Mouse (Mus musculus) myocyte (in vitro differentiated cells): ENCODE data around the gene Etfdh. TPM values are rescaled to one million over a fixed set of nuclear protein-coding genes. Genes with fewer than 3 reads are reported as not detected.

Experiments used
- H3K27me3 ChIP-seq: one replicate; pipeline ENCODE4 v1.6.1; 2011; ENCODE audit not compliant: control insufficient read depth, insufficient read depth, insufficient read length
- H3K36me3 ChIP-seq: one replicate; pipeline ENCODE4 v1.6.1; 2011; ENCODE audit not compliant: control insufficient read depth, insufficient read depth
- H3K4me2 ChIP-seq: one replicate; pipeline ENCODE4 v1.6.1; 2011; ENCODE audit warnings: low read depth, control low read depth
- H3K4me3 ChIP-seq: one replicate; pipeline ENCODE4 v1.5.1; 2011; ENCODE audit warnings: mild to moderate bottlenecking, control low read depth, moderate library complexity
- H3K79me2 ChIP-seq: one replicate; pipeline ENCODE4 v1.6.1; 2011; ENCODE audit not compliant: control insufficient read depth, insufficient read depth
- H3ac ChIP-seq: one replicate; pipeline ENCODE4 v1.6.1; 2011; ENCODE audit not compliant: control insufficient read depth, insufficient read length
- CEBPB ChIP-seq: IDR thresholded peaks from 2 replicates; pipeline ENCODE4 v1.6.1; 2011; ENCODE audit warnings: mild to moderate bottlenecking, moderate library complexity; ENCODE audit not compliant: poor library complexity, insufficient read depth, severe bottlenecking
- E2F4 ChIP-seq: IDR thresholded peaks from one replicate; pipeline ENCODE4 v1.6.1; 2011; ENCODE audit warnings: mild to moderate bottlenecking, control low read depth, moderate library complexity; ENCODE audit not compliant: insufficient read depth
- MAX ChIP-seq: IDR thresholded peaks from one replicate; pipeline ENCODE4 v1.6.1; 2011; ENCODE audit warnings: low read depth, mild to moderate bottlenecking, control low read depth
- MYOD1 ChIP-seq, 3 experiments: IDR thresholded peaks; one replicate each; pipeline ENCODE4 v1.6.1; 2011; ENCODE audit warnings: control low read depth in 2 of 3, low read depth in 2 of 3, mild to moderate bottlenecking in 2 of 3, moderate library complexity in 1 of 3; ENCODE audit not compliant: insufficient read length in 2 of 3, control insufficient read depth in 1 of 3
- MYOG ChIP-seq, 3 experiments: IDR thresholded peaks; one replicate each; pipeline ENCODE4 v1.6.1; 2011; ENCODE audit warnings: control low read depth in 2 of 3, low read depth in 2 of 3, mild to moderate bottlenecking in 2 of 3; ENCODE audit not compliant: insufficient read length in 2 of 3, control insufficient read depth in 1 of 3, insufficient read depth in 1 of 3
- POLR2A ChIP-seq: IDR thresholded peaks from one replicate; pipeline ENCODE4 v1.6.1; 2011; ENCODE audit warnings: low read depth, mild to moderate bottlenecking, control low read depth, moderate library complexity; ENCODE audit not compliant: insufficient read length
- POLR2AphosphoS2 ChIP-seq: IDR thresholded peaks from one replicate; pipeline ENCODE4 v1.6.1; 2011; ENCODE audit warnings: low read depth, control low read depth; ENCODE audit not compliant: insufficient read length
- REST ChIP-seq: IDR thresholded peaks from one replicate; pipeline ENCODE4 v1.6.1; 2011; ENCODE audit warnings: mild to moderate bottlenecking, control low read depth, moderate library complexity; ENCODE audit not compliant: insufficient read depth, insufficient read length
- SRF ChIP-seq: IDR thresholded peaks from one replicate; pipeline ENCODE4 v1.6.1; 2011; ENCODE audit warnings: low read depth; ENCODE audit not compliant: control insufficient read depth, insufficient read length
- TCF12 ChIP-seq: IDR thresholded peaks from one replicate; pipeline ENCODE4 v1.6.1; 2011; ENCODE audit warnings: mild to moderate bottlenecking, control low read depth; ENCODE audit not compliant: poor library complexity, insufficient read depth, severe bottlenecking
- TCF3 ChIP-seq: IDR thresholded peaks from one replicate; pipeline ENCODE4 v1.6.1; 2011; ENCODE audit warnings: low read depth, control low read depth; ENCODE audit not compliant: insufficient read length
- USF1 ChIP-seq: IDR thresholded peaks from one replicate; pipeline ENCODE4 v1.6.1; 2011; ENCODE audit warnings: low read depth, mild to moderate bottlenecking, control low read depth, moderate library complexity
- polyA plus RNA-seq: library from polyadenylated mRNA; unstranded; fragments of >200 nt; fragmentation: generic; extraction: Trizol; gene quantifications from one replicate; pipeline ENCODE4 v1.2.1, GENCODE M21; 2012; ENCODE audit warnings: missing spikeins

Gene Etfdh
- polyA plus RNA-seq, 1 experiment, result 29.7 TPM

DNA sequence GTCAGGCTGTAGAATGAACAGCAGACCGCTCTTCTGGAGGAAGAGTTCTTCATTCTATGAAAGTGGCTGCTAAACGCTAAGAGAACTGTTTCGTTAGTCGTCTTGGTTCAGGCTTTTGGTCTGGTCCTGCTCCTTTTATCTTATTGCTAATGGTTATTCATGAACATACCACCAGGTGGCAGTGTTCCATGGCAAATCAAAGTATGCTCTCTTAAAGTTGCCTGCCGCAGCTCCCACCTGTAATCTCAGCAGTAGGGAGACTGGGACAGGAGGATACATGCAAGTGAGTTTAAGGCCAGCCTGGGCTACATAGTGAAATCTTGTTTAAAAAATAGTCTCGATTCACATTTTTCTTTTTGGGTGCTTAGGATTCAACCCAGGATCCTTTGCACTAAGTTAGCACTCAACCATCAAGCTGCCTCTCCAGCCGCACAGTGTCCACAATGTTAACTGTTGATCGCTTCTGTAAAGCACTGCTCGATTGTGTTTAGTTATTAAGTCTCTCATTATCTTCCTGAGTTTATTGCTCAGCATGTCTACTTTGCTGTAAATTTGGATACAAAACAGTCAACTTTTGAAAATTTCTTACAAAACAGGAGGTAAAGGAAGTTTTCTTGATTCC is 35.6 kb upstream of the Etfdh start:
- Histone ChIP-seq H3K27me3 (no peaks in the 10 kb centered on the region), H3ac (no peak overlapping the region), H3K79me2 (no peaks in the 10 kb centered on the region), H3K4me2 (no peak overlapping the region), H3K36me3 (no peaks in the 10 kb centered on the region), H3K4me3 (no peak overlapping the region)
- no peak for TF ChIP-seq POLR2AphosphoS2
- TF ChIP-seq CEBPB, result no peak
- no peak for TF ChIP-seq USF1
- no peak for TF ChIP-seq TCF3
- TF ChIP-seq E2F4, result no peak
- no peak for TF ChIP-seq REST
- TF ChIP-seq SRF, result no peak
- no peak for TF ChIP-seq MYOD1 (IDR thresholded peaks at IDR 0.05; ENCODE audit: control insufficient read depth in 1 of 3, insufficient read length in 2 of 3, low read depth in 2 of 3)
- TF ChIP-seq TCF12, result no peak
- no peak for TF ChIP-seq POLR2A
- TF ChIP-seq MAX, result no peak
- no peak for TF ChIP-seq MYOG (IDR thresholded peaks at IDR 0.05; ENCODE audit: control insufficient read depth in 1 of 3, insufficient read depth in 1 of 3, insufficient read length in 2 of 3, low read depth in 2 of 3)

DNA sequence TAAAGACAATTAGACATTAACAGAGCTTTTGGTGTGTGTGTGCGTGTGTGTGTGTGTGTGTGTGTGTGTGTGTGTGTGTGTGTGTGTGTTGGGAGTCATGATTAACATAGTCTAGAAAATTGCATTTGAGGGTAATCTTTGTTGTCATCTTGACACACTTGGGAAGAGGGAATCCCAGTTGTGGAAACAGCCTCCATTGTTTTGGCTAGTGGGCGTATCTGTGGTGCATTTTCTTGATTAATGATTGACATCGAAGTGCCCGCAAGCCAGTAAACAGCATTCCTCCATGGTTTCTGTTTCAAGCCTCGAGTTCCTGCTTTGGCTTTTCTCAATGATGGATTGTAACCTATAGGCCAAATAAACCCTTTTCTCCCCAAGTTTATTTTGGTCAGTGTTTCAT is 27.4 kb upstream of the Etfdh start:
- Histone ChIP-seq H3K27me3 (no peaks in the 10 kb centered on the region), H3K36me3 (no peaks in the 10 kb centered on the region), H3K4me3 (no peak overlapping the region), H3K4me2 (no peak overlapping the region), H3K79me2 (no peaks in the 10 kb centered on the region), H3ac (no peak overlapping the region)
- TF ChIP-seq TCF3, result no peak
- no peak for TF ChIP-seq POLR2A
- no peak for TF ChIP-seq REST
- TF ChIP-seq MYOG (IDR thresholded peaks at IDR 0.05; ENCODE audit: control insufficient read depth in 1 of 3, insufficient read depth in 1 of 3, insufficient read length in 2 of 3, low read depth in 2 of 3), result no peak
- TF ChIP-seq SRF, result no peak
- TF ChIP-seq TCF12, result no peak
- TF ChIP-seq POLR2AphosphoS2, result no peak
- TF ChIP-seq E2F4, result no peak
- TF ChIP-seq MYOD1 (IDR thresholded peaks at IDR 0.05; ENCODE audit: control insufficient read depth in 1 of 3, insufficient read length in 2 of 3, low read depth in 2 of 3), result no peak

DNA sequence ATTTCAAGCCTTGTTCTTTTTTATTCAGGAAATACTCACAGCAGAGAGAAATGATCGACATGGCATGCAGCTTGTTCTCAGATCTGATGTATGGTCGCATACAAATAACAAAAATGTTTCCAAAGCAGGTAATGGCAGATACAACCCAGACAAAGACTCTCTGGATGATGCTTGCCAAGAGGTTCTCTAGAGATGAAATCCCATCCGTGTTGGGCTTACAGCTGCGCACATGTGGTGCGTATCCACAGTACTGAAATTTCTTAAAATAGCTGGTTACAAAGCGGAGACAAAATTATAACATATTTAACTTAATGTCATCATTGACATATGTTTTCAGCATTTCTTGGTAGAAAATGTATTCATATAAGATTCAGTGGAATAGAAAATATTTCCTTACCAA is 22.8 kb upstream of the Etfdh start:
- Histone ChIP-seq H3K79me2 (no peaks in the 10 kb centered on the region), H3K27me3 (no peaks in the 10 kb centered on the region), H3ac (no peak overlapping the region), H3K4me2 (no peak overlapping the region), H3K36me3 (no peaks in the 10 kb centered on the region), H3K4me3 (no peak overlapping the region)
- TF ChIP-seq SRF (no peak), CEBPB (no peak), MYOD1 (IDR thresholded peaks at IDR 0.05; ENCODE audit: control insufficient read depth in 1 of 3, insufficient read length in 2 of 3, low read depth in 2 of 3) (no peak), USF1 (no peak), REST (no peak)

DNA sequence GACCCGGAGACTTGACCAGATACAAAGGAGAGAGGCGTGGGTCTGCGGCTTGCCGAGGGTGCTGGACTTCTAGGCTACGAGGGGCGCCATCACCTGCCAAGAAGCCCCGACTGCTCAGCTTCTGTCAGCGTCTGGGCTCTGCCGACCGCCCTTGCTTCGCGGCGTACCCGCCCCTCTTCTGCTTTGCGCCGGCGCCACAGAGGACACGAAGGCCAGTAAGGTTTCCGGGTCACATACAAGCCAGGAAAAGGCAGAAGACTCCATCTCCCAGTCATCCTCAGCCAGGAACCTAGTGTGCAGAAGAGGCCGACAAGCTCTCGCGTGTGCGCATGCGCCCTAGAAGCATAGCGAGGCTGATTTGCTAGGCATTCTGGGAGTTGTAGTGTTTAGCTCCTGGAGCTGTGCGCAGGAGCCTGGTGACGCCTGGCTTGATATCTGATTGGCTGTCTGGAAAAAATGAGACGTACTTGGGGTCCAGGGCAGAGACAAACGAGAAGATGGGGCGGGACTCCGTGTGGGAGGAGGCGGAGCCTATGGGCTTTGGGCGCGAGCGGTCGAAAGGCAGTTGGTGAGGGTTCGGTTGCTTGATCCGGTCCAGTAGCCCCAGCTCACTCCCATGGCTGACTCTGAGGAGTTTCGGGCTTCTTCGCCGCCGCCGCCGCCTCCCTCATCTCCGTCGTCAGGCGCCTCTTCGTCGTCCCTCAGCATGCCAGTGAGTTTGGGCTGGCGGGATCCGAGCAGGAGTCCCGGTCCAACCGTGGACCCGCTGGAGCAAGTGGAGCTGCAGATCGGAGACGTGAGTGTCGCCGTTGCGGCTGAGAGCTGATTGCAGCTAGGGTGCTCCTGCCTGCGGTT is 512 bp downstream of the Etfdh start, which contains the start of gene 4930579G24Rik:
Gene 4930579G24Rik (plus strand): TSS at position 519 of the 855 bp plus-strand sequence.
- peak within 1 kb of the TSS; percentile 91 for H3K4me2 ChIP-seq
- peaks cover 17% of the 10 kb centered on the region for H3K79me2 ChIP-seq
- H3K4me3 ChIP-seq, result peak within 1 kb of the TSS; percentile 91
- H3K36me3 ChIP-seq, result peaks cover 10% of the 10 kb centered on the region
- peak within 1 kb of the TSS; percentile 30 for H3ac ChIP-seq
- peak; percentile 91 for TF ChIP-seq POLR2A
- TF ChIP-seq REST, result no peak
- TF ChIP-seq SRF, result peak; percentile 61
- TF ChIP-seq E2F4, result no peak
- no peak for TF ChIP-seq MYOD1 (IDR thresholded peaks at IDR 0.05; ENCODE audit: control insufficient read depth in 1 of 3, insufficient read length in 2 of 3, low read depth in 2 of 3)
- TF ChIP-seq CEBPB, result no peak
- TF ChIP-seq POLR2AphosphoS2, result peak; percentile 85
- TF ChIP-seq USF1, result peak; percentile 77
- no peak for TF ChIP-seq TCF12
- TF ChIP-seq MYOG (IDR thresholded peaks at IDR 0.05; ENCODE audit: control insufficient read depth in 1 of 3, insufficient read depth in 1 of 3, insufficient read length in 2 of 3, low read depth in 2 of 3), result peak in 1 of 3 experiments; percentile 14
- TF ChIP-seq MAX, result no peak
- no peak for TF ChIP-seq TCF3
- H3K27me3 ChIP-seq, result no peaks in the 10 kb centered on the region

DNA sequence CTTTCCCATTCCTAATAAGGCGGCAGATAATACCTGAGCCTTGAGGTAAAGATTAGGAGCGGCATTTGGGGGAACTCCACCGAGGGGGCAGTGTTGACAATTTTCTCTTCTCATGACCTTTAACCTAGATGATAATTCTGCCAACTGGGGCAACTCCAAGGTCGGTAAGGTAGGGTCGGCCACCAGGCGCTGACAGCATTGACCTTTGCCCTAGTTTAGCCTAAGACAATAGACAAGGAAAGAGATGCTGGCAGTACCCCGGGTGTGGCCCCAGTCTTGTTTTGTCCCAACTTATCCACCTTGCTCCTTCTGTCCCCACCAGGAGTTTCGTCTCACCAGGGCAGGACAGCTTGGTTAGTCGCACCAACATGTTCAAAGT is 1.1 kb downstream of the Etfdh start:
- peak overlapping the region; percentile 91 for H3K4me3 ChIP-seq
- TF ChIP-seq SRF, result no peak
- no peak for TF ChIP-seq POLR2A
- TF ChIP-seq TCF3, result no peak
- TF ChIP-seq TCF12, result no peak
- no peak for TF ChIP-seq MAX
- TF ChIP-seq MYOG (IDR thresholded peaks at IDR 0.05; ENCODE audit: control insufficient read depth in 1 of 3, insufficient read depth in 1 of 3, insufficient read length in 2 of 3, low read depth in 2 of 3), result no peak
- no peak for TF ChIP-seq POLR2AphosphoS2
- no peak for TF ChIP-seq E2F4
- TF ChIP-seq USF1, result no peak
- no peak for TF ChIP-seq REST
- no peak for TF ChIP-seq MYOD1 (IDR thresholded peaks at IDR 0.05; ENCODE audit: control insufficient read depth in 1 of 3, insufficient read length in 2 of 3, low read depth in 2 of 3)
- no peak for TF ChIP-seq CEBPB
- H3ac ChIP-seq, result peak overlapping the region; percentile 30
- H3K36me3 ChIP-seq, result peaks cover 10% of the 10 kb centered on the region
- no peaks in the 10 kb centered on the region for H3K27me3 ChIP-seq
- peak overlapping the region; percentile 91 for H3K4me2 ChIP-seq
- peaks cover 17% of the 10 kb centered on the region for H3K79me2 ChIP-seq
